Mouse (Mus musculus) megakaryocyte, embryonic 14.5 days (primary cell): ENCODE data around the gene Rab30.

Source experiments
- FLI1 ChIP-seq: IDR thresholded peaks from 2 replicates; pipeline ENCODE4 v1.6.1; 2012; ENCODE audit warnings: low read length, inconsistent platforms, mixed read lengths
- GATA1 ChIP-seq: IDR thresholded peaks from 3 replicates; pipeline ENCODE4 v1.6.1; 2012; ENCODE audit warnings: mixed read lengths, low read length, inconsistent platforms, borderline replicate concordance

DNA sequence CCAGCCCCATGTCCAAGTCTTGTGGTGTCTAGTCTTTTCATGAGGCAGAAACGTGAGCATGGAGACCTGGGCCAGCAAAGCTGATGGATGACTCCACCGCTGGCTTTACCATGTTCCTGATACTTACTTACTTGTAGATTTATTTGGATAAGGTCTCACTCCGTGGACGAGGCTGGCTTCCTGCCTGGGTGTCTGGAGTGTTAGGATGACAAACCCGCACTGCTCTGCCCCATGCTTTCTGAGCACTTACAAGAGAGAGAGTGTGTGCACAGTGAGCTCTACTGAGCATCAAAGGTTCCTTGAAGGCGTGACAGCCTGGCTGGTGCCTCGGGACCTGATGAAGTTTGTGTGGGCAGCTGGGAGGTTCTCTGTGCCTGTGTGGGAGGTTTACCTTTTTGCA, 27.5 kb downstream of the Rab30 start:
- TF ChIP-seq GATA1 (no peak), FLI1 (no peak)
